Mouse (Mus musculus): ENCODE data around the gene Exosc3.

Gene Exosc3

GRCm38 (mm10) chr4:45279981-45280548 lies 62.5 kb downstream of the Exosc3 start:
- peak; percentile 66 to 70 for DNase-seq

- no peak for DNase-seq
Observed at GRCm38 (mm10) chr4:45279292-45279691, 63.2 kb downstream of the Exosc3 start.

- no peak for DNase-seq
Observed at GRCm38 (mm10) chr4:45275770-45276169, 66.8 kb downstream of the Exosc3 start.

GRCm38 (mm10) chr4:45271041-45271452 lies 71.5 kb downstream of the Exosc3 start:
- no peak for DNase-seq

GRCm38 (mm10) chr4:45267883-45268282 lies 74.6 kb downstream of the Exosc3 start:
- no peak for DNase-seq
